Mouse (Mus musculus) kidney, embryonic 16.5 days (tissue): ENCODE results near the gene Slco2a1. TPM values are rescaled to one million over a fixed set of nuclear protein-coding genes. Genes with fewer than 3 reads are reported as not detected.

Source experiments
- ATAC-seq: fragments of 200-750 bp; cut with Nextera tagmentation; 2 replicates; pipeline ENCODE4 v1.8.0; 2017; ENCODE audit warnings: moderate TSS enrichment; ENCODE audit not compliant: low FRiP score, low TSS enrichment
- H3K27ac ChIP-seq: fragments of 300-500 bp; sonication (generic); 2 replicates; pipeline ENCODE4 v1.5.1; 2014; ENCODE audit warnings: low read length
- H3K27me3 ChIP-seq: fragments of 300-500 bp; sonication (generic); 2 replicates; pipeline ENCODE4 v1.6.1; 2014; ENCODE audit warnings: low read length, control low read depth, mixed read lengths; ENCODE audit not compliant: insufficient read depth
- H3K36me3 ChIP-seq: fragments of 300-500 bp; sonication (generic); 2 replicates; pipeline ENCODE4 v1.6.1; 2014; ENCODE audit warnings: low read length, control low read depth, mixed read lengths; ENCODE audit not compliant: insufficient read depth
- H3K4me1 ChIP-seq: fragments of 300-500 bp; sonication (generic); 2 replicates; pipeline ENCODE4 v1.6.1; 2014; ENCODE audit warnings: low read length, control low read depth, mixed read lengths; ENCODE audit not compliant: insufficient read depth
- H3K4me2 ChIP-seq: fragments of 300-500 bp; sonication (generic); replicated peaks from 2 replicates; pipeline ENCODE4 v1.6.1; 2014; ENCODE audit warnings: low read depth, low read length
- H3K4me3 ChIP-seq: fragments of 300-500 bp; sonication (generic); 2 replicates; pipeline ENCODE4 v1.5.1; 2014; ENCODE audit warnings: mild to moderate bottlenecking, low read length
- H3K9ac ChIP-seq: fragments of 300-500 bp; sonication (generic); replicated peaks from 2 replicates; pipeline ENCODE4 v1.6.1; 2014; ENCODE audit warnings: low read length
- H3K9me3 ChIP-seq: fragments of 300-500 bp; sonication (generic); 2 replicates; pipeline ENCODE4 v1.6.1; 2016; ENCODE audit warnings: low read length, control low read depth
- WGBS: fragments of 180-500 bp; shearing (Covaris S2); extraction: QIAGEN DNeasy Blood & Tissue Kit; methylation state at CpG from one replicate; pipeline ENCODE4 v1.1.7; 2014; 5-methylcytosine and 5-hydroxymethylcytosine counted together
- polyA plus RNA-seq: library from polyadenylated mRNA; unstranded; fragments of >200 nt; fragmentation: Nextera tagmentation; extraction: Ambion mirVana; gene quantifications from 2 replicates; pipeline ENCODE4 v1.2.1, GENCODE M21; 2015

Slco2a1 gene
- polyA plus RNA-seq, 1 experiment from 2014 or later, result 8.2 TPM

GRCm38 (mm10) chr9:103000384-103000783 is 11.9 kb downstream of the Slco2a1 start:
- H3K4me2 ChIP-seq, result no peak overlapping the region
- 80% methylated on average over 7 of the region's 7 CpGs for WGBS
- H3K27ac ChIP-seq, result no peak overlapping the region
- no peak overlapping the region for H3K4me3 ChIP-seq
- no peaks in the 10 kb centered on the region for H3K9me3 ChIP-seq
- ATAC-seq, result no peak
- peaks cover 6% of the 10 kb centered on the region; the same call in 1 of the 2 replicates for H3K4me1 ChIP-seq
- no peak overlapping the region for H3K9ac ChIP-seq
- H3K27me3 ChIP-seq, result no peaks in the 10 kb centered on the region; the same call in 1 of the 2 replicates
- H3K36me3 ChIP-seq, result no peaks in the 10 kb centered on the region

GRCm38 (mm10) chr9:103004343-103004742 is 15.8 kb downstream of the Slco2a1 start:
- Histone ChIP-seq H3K36me3 (no peaks in the 10 kb centered on the region), H3K27me3 (peaks cover 3% of the 10 kb centered on the region; the same call in 1 of the 2 replicates), H3K4me3 (no peak overlapping the region), H3K27ac (no peak overlapping the region), H3K4me1 (peaks cover 25% of the 10 kb centered on the region), H3K4me2 (no peak overlapping the region), H3K9ac (no peak overlapping the region), H3K9me3 (no peaks in the 10 kb centered on the region)
- 78% methylated on average over 6 of the region's 6 CpGs for WGBS
- no peak for ATAC-seq

GRCm38 (mm10) chr9:103007699-103008078 is 19.2 kb downstream of the Slco2a1 start:
- Histone ChIP-seq H3K4me2 (peak overlapping the region; percentile 96), H3K9me3 (no peaks in the 10 kb centered on the region), H3K9ac (peak overlapping the region; percentile 76), H3K27ac (peak overlapping the region; percentile 86), H3K27me3 (peaks cover 5% of the 10 kb centered on the region; the same call in 1 of the 2 replicates), H3K4me3 (peak overlapping the region; percentile 56), H3K36me3 (no peaks in the 10 kb centered on the region), H3K4me1 (peaks cover 27% of the 10 kb centered on the region)
- WGBS, result under 1% methylated on average over 15 of the region's 15 CpGs
- peak; percentile 94 for ATAC-seq

GRCm38 (mm10) chr9:103008079-103008855 is 19.8 kb downstream of the Slco2a1 start:
- H3K27me3 ChIP-seq, result peaks cover 5% of the 10 kb centered on the region; the same call in 1 of the 2 replicates
- peak overlapping the region; percentile 76 for H3K9ac ChIP-seq
- H3K4me3 ChIP-seq, result peak overlapping the region; percentile 56
- H3K36me3 ChIP-seq, result no peaks in the 10 kb centered on the region
- H3K9me3 ChIP-seq, result no peaks in the 10 kb centered on the region
- 1% methylated on average over 50 of the region's 50 CpGs for WGBS
- peak overlapping the region; percentile 86 for H3K27ac ChIP-seq
- peak; percentile 65; the same call in 1 of the 2 replicates for ATAC-seq
- H3K4me1 ChIP-seq, result peaks cover 27% of the 10 kb centered on the region
- H3K4me2 ChIP-seq, result peak overlapping the region; percentile 96

- Histone ChIP-seq H3K4me1 (peaks cover 27% of the 10 kb centered on the region), H3K9me3 (no peaks in the 10 kb centered on the region), H3K4me2 (no peak overlapping the region), H3K27ac (no peak overlapping the region), H3K36me3 (no peaks in the 10 kb centered on the region), H3K4me3 (no peak overlapping the region), H3K9ac (no peak overlapping the region), H3K27me3 (peaks cover 8% of the 10 kb centered on the region; the same call in 1 of the 2 replicates)
- WGBS, result 75% methylated on average over 3 of the region's 3 CpGs
- no peak for ATAC-seq
These were observed 21.6 kb downstream of the Slco2a1 start for GRCm38 (mm10) chr9:103010161-103010560.

- Histone ChIP-seq H3K36me3 (no peaks in the 10 kb centered on the region), H3K4me2 (no peak overlapping the region), H3K27ac (no peak overlapping the region), H3K9me3 (no peaks in the 10 kb centered on the region), H3K27me3 (peaks cover 8% of the 10 kb centered on the region; the same call in 1 of the 2 replicates), H3K9ac (no peak overlapping the region), H3K4me3 (no peak overlapping the region), H3K4me1 (peaks cover 11% of the 10 kb centered on the region)
- WGBS, result 9% methylated on average over 5 of the region's 5 CpGs
- no peak for ATAC-seq
These were observed 24.9 kb downstream of the Slco2a1 start for GRCm38 (mm10) chr9:103013366-103013765.

- H3K4me2 ChIP-seq, result no peak overlapping the region
- no peak overlapping the region for H3K9ac ChIP-seq
- no peak for ATAC-seq
- no peak overlapping the region for H3K27ac ChIP-seq
- WGBS, result 78% methylated on average over 12 of the region's 12 CpGs
- no peaks in the 10 kb centered on the region for H3K36me3 ChIP-seq
- H3K4me1 ChIP-seq, result no peaks in the 10 kb centered on the region
- H3K4me3 ChIP-seq, result no peak overlapping the region
- H3K27me3 ChIP-seq, result peaks cover 4% of the 10 kb centered on the region; the same call in 1 of the 2 replicates
- no peaks in the 10 kb centered on the region for H3K9me3 ChIP-seq
These were observed 26.2 kb downstream of the Slco2a1 start for GRCm38 (mm10) chr9:103014686-103015085.

- Histone ChIP-seq H3K4me3 (no peak overlapping the region), H3K27me3 (no peaks in the 10 kb centered on the region), H3K9ac (no peak overlapping the region), H3K4me2 (no peak overlapping the region), H3K27ac (no peak overlapping the region), H3K4me1 (no peaks in the 10 kb centered on the region), H3K36me3 (no peaks in the 10 kb centered on the region), H3K9me3 (no peaks in the 10 kb centered on the region)
- no peak for ATAC-seq
- WGBS, result 82% methylated on average over 4 of the region's 4 CpGs
These were observed 35.6 kb downstream of the Slco2a1 start for GRCm38 (mm10) chr9:103024116-103024515.

GRCm38 (mm10) chr9:103027150-103027889 is 38.8 kb downstream of the Slco2a1 start:
- no peaks in the 10 kb centered on the region for H3K4me1 ChIP-seq
- ATAC-seq, result no peak
- H3K36me3 ChIP-seq, result no peaks in the 10 kb centered on the region
- H3K9me3 ChIP-seq, result no peaks in the 10 kb centered on the region
- H3K4me2 ChIP-seq, result no peak overlapping the region
- WGBS, result 66% methylated on average over 11 of the region's 11 CpGs
- H3K27ac ChIP-seq, result no peak overlapping the region
- H3K27me3 ChIP-seq, result no peaks in the 10 kb centered on the region
- no peak overlapping the region for H3K4me3 ChIP-seq
- no peak overlapping the region for H3K9ac ChIP-seq

GRCm38 (mm10) chr9:103029012-103029411 is 40.5 kb downstream of the Slco2a1 start:
- no peak overlapping the region for H3K4me3 ChIP-seq
- no peaks in the 10 kb centered on the region for H3K9me3 ChIP-seq
- H3K36me3 ChIP-seq, result no peaks in the 10 kb centered on the region
- no peak overlapping the region for H3K4me2 ChIP-seq
- H3K27me3 ChIP-seq, result no peaks in the 10 kb centered on the region
- H3K9ac ChIP-seq, result no peak overlapping the region
- no peak for ATAC-seq
- H3K27ac ChIP-seq, result no peak overlapping the region
- H3K4me1 ChIP-seq, result no peaks in the 10 kb centered on the region
- 68% methylated on average over 8 of the region's 8 CpGs for WGBS
